Mouse (Mus musculus): ENCODE data around the gene Epb41l2. TPM values are rescaled to one million over a fixed set of nuclear protein-coding genes. Genes with fewer than 3 reads are reported as not detected.

The Epb41l2 gene
- polyA plus RNA-seq, 1 experiment from 2014 or later: 20.8 TPM

DNA sequence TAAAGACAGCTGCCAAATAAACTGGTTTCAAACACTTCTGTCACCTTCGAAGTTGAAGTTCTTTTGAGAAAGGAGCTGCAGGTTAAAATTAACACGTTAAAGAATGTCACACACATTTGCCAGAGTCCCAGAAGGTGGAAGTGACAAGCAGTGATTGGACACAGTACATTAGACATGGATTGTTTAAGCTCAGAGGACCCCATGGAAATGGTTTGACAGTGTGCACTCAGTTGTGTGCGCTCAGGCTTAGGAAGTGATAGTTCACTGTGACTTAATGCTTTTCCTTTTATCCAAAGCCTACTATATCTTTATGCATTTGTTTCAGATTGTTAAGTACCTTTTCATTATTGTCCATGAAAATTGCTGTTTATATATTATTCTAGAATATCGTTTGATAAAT, 89.1 kb downstream of the Epb41l2 start:
- WGBS: 64% methylated on average over 4 of the region's 4 CpGs
- no peak for ATAC-seq
- no peaks in the 10 kb centered on the region for H3K4me1 ChIP-seq (replicated peaks; ENCODE audit: control insufficient read depth, insufficient read depth, low read length)

GRCm38 (mm10) chr10:25449312-25450020, 89.9 kb downstream of the Epb41l2 start:
- no peaks in the 10 kb centered on the region for H3K4me1 ChIP-seq (replicated peaks; ENCODE audit: control insufficient read depth, insufficient read depth, low read length)
- H3K4me3 ChIP-seq (replicated peaks; ENCODE audit: low read length): no peak overlapping the region
- no peak for ATAC-seq
- no peak overlapping the region for H3K4me2 ChIP-seq (ENCODE audit: low read length)
- no peaks in the 10 kb centered on the region for H3K9me3 ChIP-seq (ENCODE audit: control insufficient read depth, low read length)
- 55% methylated on average over 11 of the region's 11 CpGs for WGBS
- H3K36me3 ChIP-seq (ENCODE audit: control insufficient read depth, insufficient read depth): no peaks in the 10 kb centered on the region
- no peaks in the 10 kb centered on the region for H3K27me3 ChIP-seq (replicated peaks; ENCODE audit: control insufficient read depth, insufficient read depth, low read length)
- no peak overlapping the region for H3K27ac ChIP-seq (ENCODE audit: low read length)
- H3K9ac ChIP-seq (replicated peaks; ENCODE audit: low read depth, low read length): no peak overlapping the region

More for the DNA sequence above, 89.1 kb downstream of the Epb41l2 start:
- no peaks in the 10 kb centered on the region for H3K36me3 ChIP-seq (ENCODE audit: control insufficient read depth, insufficient read depth)
- no peak overlapping the region for H3K4me3 ChIP-seq (replicated peaks; ENCODE audit: low read length)
- no peak overlapping the region for H3K27ac ChIP-seq (ENCODE audit: low read length)
- H3K9me3 ChIP-seq (ENCODE audit: control insufficient read depth, low read length): no peaks in the 10 kb centered on the region
- no peak overlapping the region for H3K4me2 ChIP-seq (ENCODE audit: low read length)
- no peaks in the 10 kb centered on the region for H3K27me3 ChIP-seq (replicated peaks; ENCODE audit: control insufficient read depth, insufficient read depth, low read length)
- H3K9ac ChIP-seq (replicated peaks; ENCODE audit: low read depth, low read length): no peak overlapping the region

DNA sequence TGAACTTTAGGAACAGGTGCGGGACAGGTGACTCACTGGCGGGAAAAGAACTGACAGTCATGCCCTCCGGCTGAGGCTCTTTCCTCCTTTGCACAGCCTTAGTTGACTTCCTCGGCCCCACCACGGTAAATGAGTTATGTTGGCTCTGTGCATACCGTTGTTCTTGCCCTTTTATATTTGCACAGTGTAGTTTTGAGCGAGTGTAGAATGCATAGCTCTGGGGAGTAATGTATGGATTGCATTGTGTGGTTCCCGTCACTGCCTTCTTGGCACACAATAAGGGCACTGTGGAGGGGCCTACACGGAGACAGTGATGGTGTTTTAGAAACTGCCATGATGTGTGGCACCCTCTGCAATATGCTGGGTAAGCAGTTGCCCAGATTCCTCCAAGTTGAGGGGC, 93.6 kb downstream of the Epb41l2 start:
- Histone ChIP-seq H3K4me2 (ENCODE audit: low read length) (no peak overlapping the region), H3K4me3 (replicated peaks; ENCODE audit: low read length) (no peak overlapping the region), H3K27me3 (replicated peaks; ENCODE audit: control insufficient read depth, insufficient read depth, low read length) (no peaks in the 10 kb centered on the region), H3K9ac (replicated peaks; ENCODE audit: low read depth, low read length) (no peak overlapping the region), H3K4me1 (replicated peaks; ENCODE audit: control insufficient read depth, insufficient read depth, low read length) (no peaks in the 10 kb centered on the region), H3K36me3 (ENCODE audit: control insufficient read depth, insufficient read depth) (no peaks in the 10 kb centered on the region), H3K9me3 (ENCODE audit: control insufficient read depth, low read length) (no peaks in the 10 kb centered on the region), H3K27ac (ENCODE audit: low read length) (no peak overlapping the region)
- 55% methylated on average over 9 of the region's 9 CpGs for WGBS
- peak; percentile 33; the same call in 1 of the 2 replicates for ATAC-seq

- H3K36me3 ChIP-seq (ENCODE audit: control insufficient read depth, insufficient read depth): no peaks in the 10 kb centered on the region
- H3K4me3 ChIP-seq (replicated peaks; ENCODE audit: low read length): no peak overlapping the region
- H3K27ac ChIP-seq (ENCODE audit: low read length): no peak overlapping the region
- ATAC-seq: no peak
- H3K4me1 ChIP-seq (replicated peaks; ENCODE audit: control insufficient read depth, insufficient read depth, low read length): no peaks in the 10 kb centered on the region
- 91% methylated on average over 10 of the region's 10 CpGs for WGBS
- H3K9ac ChIP-seq (replicated peaks; ENCODE audit: low read depth, low read length): no peak overlapping the region
- no peaks in the 10 kb centered on the region for H3K27me3 ChIP-seq (replicated peaks; ENCODE audit: control insufficient read depth, insufficient read depth, low read length)
- no peaks in the 10 kb centered on the region for H3K9me3 ChIP-seq (ENCODE audit: control insufficient read depth, low read length)
- H3K4me2 ChIP-seq (ENCODE audit: low read length): no peak overlapping the region
Observed at GRCm38 (mm10) chr10:25453772-25454171, 94.2 kb downstream of the Epb41l2 start.

GRCm38 (mm10) chr10:25457118-25457517, 97.5 kb downstream of the Epb41l2 start:
- Histone ChIP-seq H3K27ac (ENCODE audit: low read length) (no peak overlapping the region), H3K4me3 (replicated peaks; ENCODE audit: low read length) (no peak overlapping the region)
- WGBS: 94% methylated on average over 6 of the region's 6 CpGs

DNA sequence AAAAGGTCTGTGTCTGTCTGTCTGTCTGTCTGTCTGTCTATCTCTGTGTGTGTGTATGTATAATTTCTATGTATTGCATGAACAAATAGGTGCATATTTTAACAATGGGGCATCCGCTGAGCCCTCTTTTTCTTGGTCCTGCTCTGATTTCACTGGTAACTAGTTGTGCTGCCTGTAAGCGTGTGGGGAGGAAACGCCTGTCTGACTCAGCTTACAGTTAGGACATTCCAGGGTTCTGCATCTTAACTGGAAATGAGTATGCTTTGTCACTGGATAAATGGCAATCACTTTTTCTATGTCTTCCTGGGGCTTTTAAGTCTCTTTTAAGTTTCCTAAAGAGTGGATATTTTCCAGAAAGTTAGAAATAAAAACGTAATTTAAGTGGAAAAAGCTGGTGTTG, 98.4 kb downstream of the Epb41l2 start:
- Histone ChIP-seq H3K9me3 (ENCODE audit: control insufficient read depth, low read length) (no peaks in the 10 kb centered on the region), H3K4me2 (ENCODE audit: low read length) (no peak overlapping the region), H3K9ac (replicated peaks; ENCODE audit: low read depth, low read length) (no peak overlapping the region), H3K27ac (ENCODE audit: low read length) (no peak overlapping the region), H3K36me3 (ENCODE audit: control insufficient read depth, insufficient read depth) (no peaks in the 10 kb centered on the region), H3K4me3 (replicated peaks; ENCODE audit: low read length) (no peak overlapping the region), H3K27me3 (replicated peaks; ENCODE audit: control insufficient read depth, insufficient read depth, low read length) (no peaks in the 10 kb centered on the region), H3K4me1 (replicated peaks; ENCODE audit: control insufficient read depth, insufficient read depth, low read length) (peaks cover 3% of the 10 kb centered on the region; the same call in 1 of the 2 replicates)
- 88% methylated on average over 4 of the region's 4 CpGs for WGBS
- ATAC-seq: no peak

More at GRCm38 (mm10) chr10:25457118-25457517, 97.5 kb downstream of the Epb41l2 start:
- Histone ChIP-seq H3K4me1 (replicated peaks; ENCODE audit: control insufficient read depth, insufficient read depth, low read length) (no peaks in the 10 kb centered on the region; the same call in 1 of the 2 replicates), H3K9me3 (ENCODE audit: control insufficient read depth, low read length) (no peaks in the 10 kb centered on the region), H3K9ac (replicated peaks; ENCODE audit: low read depth, low read length) (no peak overlapping the region), H3K36me3 (ENCODE audit: control insufficient read depth, insufficient read depth) (no peaks in the 10 kb centered on the region), H3K4me2 (ENCODE audit: low read length) (no peak overlapping the region), H3K27me3 (replicated peaks; ENCODE audit: control insufficient read depth, insufficient read depth, low read length) (no peaks in the 10 kb centered on the region)
- ATAC-seq: no peak

- peak; percentile 58; the same call in 1 of the 2 replicates for ATAC-seq
- H3K4me1 ChIP-seq (replicated peaks; ENCODE audit: control insufficient read depth, insufficient read depth, low read length): peaks cover 3% of the 10 kb centered on the region; the same call in 1 of the 2 replicates
- H3K9ac ChIP-seq (replicated peaks; ENCODE audit: low read depth, low read length): no peak overlapping the region
- H3K36me3 ChIP-seq (ENCODE audit: control insufficient read depth, insufficient read depth): no peaks in the 10 kb centered on the region
- no peak overlapping the region for H3K4me2 ChIP-seq (ENCODE audit: low read length)
- H3K27me3 ChIP-seq (replicated peaks; ENCODE audit: control insufficient read depth, insufficient read depth, low read length): no peaks in the 10 kb centered on the region
- H3K27ac ChIP-seq (ENCODE audit: low read length): no peak overlapping the region
- 70% methylated on average over 1 of the region's 1 CpGs for WGBS
- H3K4me3 ChIP-seq (replicated peaks; ENCODE audit: low read length): no peak overlapping the region
- H3K9me3 ChIP-seq (ENCODE audit: control insufficient read depth, low read length): no peaks in the 10 kb centered on the region
Observed at GRCm38 (mm10) chr10:25461832-25462231, 102.2 kb downstream of the Epb41l2 start.

GRCm38 (mm10) chr10:25462669-25463068, 103.1 kb downstream of the Epb41l2 start:
- H3K27me3 ChIP-seq (replicated peaks; ENCODE audit: control insufficient read depth, insufficient read depth, low read length): no peaks in the 10 kb centered on the region
- ATAC-seq: peak; percentile 75
- H3K4me2 ChIP-seq (ENCODE audit: low read length): no peak overlapping the region
- H3K27ac ChIP-seq (ENCODE audit: low read length): no peak overlapping the region
- 79% methylated on average over 3 of the region's 3 CpGs for WGBS
- no peaks in the 10 kb centered on the region for H3K9me3 ChIP-seq (ENCODE audit: control insufficient read depth, low read length)
- H3K9ac ChIP-seq (replicated peaks; ENCODE audit: low read depth, low read length): no peak overlapping the region
- no peak overlapping the region for H3K4me3 ChIP-seq (replicated peaks; ENCODE audit: low read length)
- no peaks in the 10 kb centered on the region for H3K36me3 ChIP-seq (ENCODE audit: control insufficient read depth, insufficient read depth)
- peaks cover 3% of the 10 kb centered on the region; the same call in 1 of the 2 replicates for H3K4me1 ChIP-seq (replicated peaks; ENCODE audit: control insufficient read depth, insufficient read depth, low read length)

- Histone ChIP-seq H3K4me2 (ENCODE audit: low read length) (no peak overlapping the region), H3K27ac (ENCODE audit: low read length) (no peak overlapping the region), H3K36me3 (ENCODE audit: control insufficient read depth, insufficient read depth) (no peaks in the 10 kb centered on the region), H3K27me3 (replicated peaks; ENCODE audit: control insufficient read depth, insufficient read depth, low read length) (no peaks in the 10 kb centered on the region), H3K4me3 (replicated peaks; ENCODE audit: low read length) (no peak overlapping the region), H3K9me3 (ENCODE audit: control insufficient read depth, low read length) (no peaks in the 10 kb centered on the region), H3K4me1 (replicated peaks; ENCODE audit: control insufficient read depth, insufficient read depth, low read length) (peaks cover 3% of the 10 kb centered on the region; the same call in 1 of the 2 replicates), H3K9ac (replicated peaks; ENCODE audit: low read depth, low read length) (no peak overlapping the region)
- 59% methylated on average over 2 of the region's 2 CpGs for WGBS
- ATAC-seq: no peak
Observed at GRCm38 (mm10) chr10:25466493-25466892, 106.9 kb downstream of the Epb41l2 start.

Measured in forebrain, embryonic 16.5 days (tissue).